Mouse (Mus musculus) ES-Bruce4 (cell line): ENCODE results near the gene Add1. TPM values are rescaled to one million over a fixed set of nuclear protein-coding genes. Genes with fewer than 3 reads are reported as not detected.

Experiments
- H3K27ac ChIP-seq: 2 replicates; pipeline ENCODE4 v1.5.1; 2012; ENCODE audit warnings: low read length, inconsistent platforms; ENCODE audit not compliant: insufficient read depth
- H3K27me3 ChIP-seq: 2 replicates; pipeline ENCODE4 v1.6.1; 2012; ENCODE audit warnings: mild to moderate bottlenecking, low read length, inconsistent platforms; ENCODE audit not compliant: control insufficient read depth, poor library complexity, insufficient read depth, severe bottlenecking
- H3K36me3 ChIP-seq: 2 replicates; pipeline ENCODE4 v1.6.1; 2012; ENCODE audit warnings: inconsistent platforms, mild to moderate bottlenecking, low read length, moderate library complexity; ENCODE audit not compliant: control insufficient read depth, poor library complexity, insufficient read depth, severe bottlenecking
- H3K4me1 ChIP-seq: one replicate; pipeline ENCODE4 v1.8.1; 2011; ENCODE audit warnings: low read length; ENCODE audit not compliant: control insufficient read depth, insufficient read depth
- H3K4me3 ChIP-seq: 2 replicates; pipeline ENCODE4 v1.5.1; 2011; ENCODE audit warnings: low read depth, mild to moderate bottlenecking, low read length
- H3K9ac ChIP-seq: 2 replicates; pipeline ENCODE4 v1.6.1; 2012; ENCODE audit warnings: low read depth, mild to moderate bottlenecking, inconsistent platforms; ENCODE audit not compliant: poor library complexity, severe bottlenecking
- H3K9me3 ChIP-seq: replicated peaks from 2 replicates; pipeline ENCODE4 v1.6.1; 2012; ENCODE audit warnings: mild to moderate bottlenecking, low read length, inconsistent platforms; ENCODE audit not compliant: control insufficient read depth, poor library complexity, insufficient read depth, severe bottlenecking
- CTCF ChIP-seq: IDR thresholded peaks from one replicate; pipeline ENCODE4 v1.8.1; 2011; ENCODE audit warnings: low read depth, low read length
- EP300 ChIP-seq: IDR thresholded peaks from 2 replicates; pipeline ENCODE4 v1.6.1; 2011; ENCODE audit warnings: low read depth, low read length; ENCODE audit not compliant: insufficient read depth
- POLR2A ChIP-seq: IDR thresholded peaks from one replicate; pipeline ENCODE4 v1.8.1; 2011; ENCODE audit warnings: low read length; ENCODE audit not compliant: insufficient read depth
- polyA plus RNA-seq: library from polyadenylated mRNA; stranded (reverse); fragments of >200 nt; gene quantifications from 2 replicates; pipeline ENCODE4 v1.2.4, GENCODE M21; 2011; ENCODE audit warnings: low read depth; ENCODE audit not compliant: missing spikeins, insufficient read depth, insufficient read length

Gene Add1
- polyA plus RNA-seq, 1 experiment: 71.7 TPM

DNA sequence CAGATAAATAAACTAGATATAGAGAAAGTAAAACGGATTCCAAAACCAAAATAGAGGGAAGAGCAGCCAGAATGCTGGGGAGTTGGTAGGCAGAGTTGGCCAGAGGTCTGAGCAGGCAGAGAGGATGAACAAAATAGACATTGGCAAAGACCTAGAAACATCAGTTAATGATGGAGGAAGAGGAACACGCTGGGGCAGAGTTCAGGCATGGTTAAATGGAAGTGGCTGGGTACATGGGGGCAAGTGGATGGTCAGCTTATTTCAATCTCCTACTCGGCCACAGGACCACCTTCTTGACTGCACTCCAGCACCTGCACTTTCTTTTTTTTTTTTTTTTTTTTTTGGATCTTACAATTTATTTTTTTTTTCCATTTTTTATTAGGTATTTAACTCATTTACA lies 68.5 kb downstream of the Add1 start:
- H3K27me3 ChIP-seq: no peaks in the 10 kb centered on the region
- H3K4me3 ChIP-seq: no peak overlapping the region
- H3K9ac ChIP-seq: no peak overlapping the region
- no peak for TF ChIP-seq POLR2A
- no peak for TF ChIP-seq EP300
- no peak for TF ChIP-seq CTCF
- H3K27ac ChIP-seq: no peak overlapping the region
- peaks cover 66% of the 10 kb centered on the region for H3K36me3 ChIP-seq
- H3K4me1 ChIP-seq: no peaks in the 10 kb centered on the region
- H3K9me3 ChIP-seq: no peaks in the 10 kb centered on the region

DNA sequence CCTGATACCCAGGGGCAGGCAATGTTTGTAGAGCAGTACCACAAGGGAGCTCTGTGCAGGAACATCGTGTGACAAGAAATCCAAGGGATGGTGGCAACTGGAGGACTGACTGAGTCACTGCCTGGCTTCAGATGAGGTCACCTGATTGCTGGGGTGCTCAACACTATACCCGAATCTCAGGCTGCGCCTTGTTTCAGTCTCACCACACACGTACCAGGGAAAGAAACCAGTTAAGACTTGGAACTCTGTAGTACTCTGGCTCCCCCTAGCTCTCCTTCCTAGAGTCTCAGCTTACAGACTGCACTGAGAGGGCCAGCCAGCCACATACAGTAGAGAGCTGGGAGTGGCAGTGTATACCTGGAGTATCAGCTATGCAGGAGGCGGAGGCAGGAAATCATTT lies 69.5 kb downstream of the Add1 start:
- no peak overlapping the region for H3K4me3 ChIP-seq
- no peak overlapping the region for H3K27ac ChIP-seq
- H3K27me3 ChIP-seq: no peaks in the 10 kb centered on the region
- peaks cover 74% of the 10 kb centered on the region for H3K36me3 ChIP-seq
- H3K4me1 ChIP-seq: no peaks in the 10 kb centered on the region
- TF ChIP-seq POLR2A (no peak), CTCF (peak; percentile 62), EP300 (no peak)
- no peaks in the 10 kb centered on the region for H3K9me3 ChIP-seq
- no peak overlapping the region for H3K9ac ChIP-seq

GRCm38 (mm10) chr5:34647581-34647980 lies 74.1 kb downstream of the Add1 start:
- TF ChIP-seq CTCF (peak; percentile 81), POLR2A (no peak)
- H3K9me3 ChIP-seq: no peaks in the 10 kb centered on the region
- H3K4me3 ChIP-seq: no peak overlapping the region
- no peaks in the 10 kb centered on the region for H3K4me1 ChIP-seq
- peaks cover 89% of the 10 kb centered on the region for H3K36me3 ChIP-seq
- H3K27ac ChIP-seq: no peak overlapping the region
- H3K9ac ChIP-seq: no peak overlapping the region
- no peaks in the 10 kb centered on the region for H3K27me3 ChIP-seq

GRCm38 (mm10) chr5:34652961-34653360 lies 79.5 kb downstream of the Add1 start:
- Histone ChIP-seq H3K36me3 (peaks cover 86% of the 10 kb centered on the region), H3K9ac (no peak overlapping the region), H3K27me3 (no peaks in the 10 kb centered on the region), H3K4me1 (no peaks in the 10 kb centered on the region), H3K27ac (no peak overlapping the region), H3K4me3 (no peak overlapping the region), H3K9me3 (no peaks in the 10 kb centered on the region)
- no peak for TF ChIP-seq EP300
- TF ChIP-seq CTCF: no peak
- no peak for TF ChIP-seq POLR2A

DNA sequence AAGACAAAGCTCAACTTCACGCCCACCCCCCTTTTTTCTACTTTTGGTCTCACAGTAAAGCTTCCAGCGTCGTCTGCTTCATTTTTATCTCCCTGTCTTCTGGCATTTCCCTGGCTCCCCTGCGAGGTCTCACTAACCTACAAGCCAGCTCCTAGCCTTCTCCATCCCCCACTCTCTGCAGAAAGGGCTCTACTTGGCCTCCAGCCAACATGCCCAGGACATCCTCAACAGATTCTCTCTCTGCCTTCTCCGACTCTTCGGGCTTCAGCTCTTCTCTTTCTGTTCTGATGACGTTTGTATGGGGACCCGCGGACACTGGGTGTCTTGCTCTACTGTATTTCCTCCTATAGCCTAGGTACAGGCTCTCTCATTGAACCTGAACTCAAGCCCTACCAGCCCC lies 81.4 kb downstream of the Add1 start:
- H3K9ac ChIP-seq: no peak overlapping the region
- H3K4me3 ChIP-seq: no peak overlapping the region
- TF ChIP-seq EP300 (no peak), POLR2A (no peak), CTCF (no peak)
- peaks cover 72% of the 10 kb centered on the region for H3K36me3 ChIP-seq
- no peak overlapping the region for H3K27ac ChIP-seq
- no peaks in the 10 kb centered on the region for H3K27me3 ChIP-seq
- no peaks in the 10 kb centered on the region for H3K9me3 ChIP-seq
- no peaks in the 10 kb centered on the region for H3K4me1 ChIP-seq

DNA sequence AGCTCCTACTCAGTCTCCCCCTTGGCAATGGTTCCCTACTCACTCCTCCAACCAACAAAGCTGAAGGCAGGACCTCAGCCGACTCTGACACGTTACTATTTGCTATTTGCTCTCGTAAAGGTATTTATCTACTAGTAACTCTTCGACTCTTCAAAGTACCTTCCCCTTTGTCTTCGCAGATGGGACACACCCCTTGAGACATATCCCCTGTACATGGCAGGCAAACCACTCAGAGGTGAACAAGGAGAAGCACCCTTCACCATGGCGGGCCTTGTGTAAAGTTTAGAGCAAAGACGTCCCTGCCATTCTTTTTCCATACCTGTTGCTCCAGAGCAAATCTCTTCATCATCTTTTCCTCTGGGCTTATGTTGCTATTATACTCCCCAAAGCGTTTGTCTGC lies 84.1 kb downstream of the Add1 start:
- Histone ChIP-seq H3K4me3 (no peak overlapping the region), H3K9me3 (no peaks in the 10 kb centered on the region), H3K4me1 (no peaks in the 10 kb centered on the region), H3K36me3 (peaks cover 45% of the 10 kb centered on the region), H3K27me3 (no peaks in the 10 kb centered on the region), H3K27ac (no peak overlapping the region), H3K9ac (no peak overlapping the region)
- TF ChIP-seq POLR2A (no peak), CTCF (no peak), EP300 (no peak)
